Mouse (Mus musculus) urinary bladder, postnatal 25 days (tissue): ENCODE results near the gene Olfr1564.
"Not testable (repeated sequence)": the region's sequence is repeated elsewhere in the genome, so short reads cannot be mapped to it uniquely, and the experiment has no call there.

Experiments
- DNase-seq: peaks from one replicate; pipeline ENCODE4 v3.0.0; 2022; ENCODE audit warnings: low spot score

Gene Olfr1564

GRCm38 (mm10) chr17:33221590-33221989 is at the start of gene Olfr1564:
Gene Olfr1564, minus strand, starts transcription at chr17:33221690.
- no peak for DNase-seq

- no peak for DNase-seq
Observed at GRCm38 (mm10) chr17:33268907-33269306, 47.4 kb upstream of the Olfr1564 start.

DNA sequence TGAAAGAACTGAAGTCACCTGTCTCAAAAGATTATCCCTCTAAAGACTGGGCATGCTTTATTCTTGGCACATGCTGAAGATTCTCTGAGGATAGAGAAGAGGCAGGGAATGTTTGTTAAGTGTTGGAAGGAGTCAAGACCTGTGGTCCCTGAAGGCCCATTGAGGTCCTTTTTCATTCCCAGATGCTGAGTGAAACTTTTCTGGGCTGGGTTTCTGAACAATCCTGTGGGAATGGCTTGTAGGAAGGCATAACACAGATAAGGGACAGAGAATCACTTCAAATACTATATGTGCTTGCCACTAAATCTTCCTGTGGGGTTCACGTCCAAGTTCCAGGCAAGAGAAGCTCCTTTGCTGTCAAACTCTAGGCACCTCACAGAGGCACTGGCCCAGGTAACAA is 42.9 kb upstream of the Olfr1564 start, which contains the start of gene Olfr63:
Gene Olfr63 (plus strand): TSS at position 301 of the 400 bp plus-strand sequence.
- DNase-seq = no peak

GRCm38 (mm10) chr17:33255319-33255657 is 33.8 kb upstream of the Olfr1564 start:
- not testable (repeated sequence) for DNase-seq

DNA sequence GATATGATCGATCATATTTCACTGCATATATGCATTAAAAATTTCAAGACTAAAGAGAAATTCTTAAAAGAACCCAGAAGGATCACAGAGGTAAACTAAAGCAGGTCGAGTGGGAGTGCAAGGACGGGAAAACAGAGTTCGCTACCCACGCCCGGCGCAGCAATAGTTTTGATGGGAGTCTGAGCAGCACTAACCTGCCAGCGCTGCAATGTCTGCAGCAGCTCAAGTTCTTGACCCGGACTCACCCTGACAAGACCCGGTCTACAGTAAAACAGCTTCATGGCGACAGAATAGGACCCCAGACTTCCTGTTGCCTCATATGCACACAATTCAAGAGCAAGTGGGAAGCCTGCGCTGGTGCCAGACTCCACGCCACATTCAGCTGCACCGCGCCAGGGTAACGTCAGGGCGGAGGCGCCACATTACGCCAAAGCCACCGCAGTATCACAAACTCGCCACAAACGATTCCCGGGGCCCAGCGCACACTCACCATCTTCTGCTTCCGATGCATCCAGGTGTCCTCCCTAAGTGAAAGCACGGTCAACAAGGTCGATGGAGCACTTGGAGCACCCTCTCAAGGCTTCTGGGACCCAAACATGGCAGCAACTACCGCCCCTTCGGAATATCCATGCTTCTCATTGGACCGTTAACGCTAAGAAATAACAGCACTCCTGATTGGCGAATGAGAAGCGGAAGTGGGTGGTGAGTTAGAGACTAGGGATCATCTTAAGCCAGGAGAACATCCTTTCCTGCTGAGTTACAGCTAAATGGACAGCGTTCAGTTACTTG is 33.2 kb upstream of the Olfr1564 start, which contains the start of gene Zfp955a:
Gene Zfp955a (minus strand): TSS at position 616 of the 789 bp plus-strand sequence.
- not testable (repeated sequence) for DNase-seq

- not testable (repeated sequence) for DNase-seq
Observed at GRCm38 (mm10) chr17:33236646-33237045, 15.2 kb upstream of the Olfr1564 start.

DNA sequence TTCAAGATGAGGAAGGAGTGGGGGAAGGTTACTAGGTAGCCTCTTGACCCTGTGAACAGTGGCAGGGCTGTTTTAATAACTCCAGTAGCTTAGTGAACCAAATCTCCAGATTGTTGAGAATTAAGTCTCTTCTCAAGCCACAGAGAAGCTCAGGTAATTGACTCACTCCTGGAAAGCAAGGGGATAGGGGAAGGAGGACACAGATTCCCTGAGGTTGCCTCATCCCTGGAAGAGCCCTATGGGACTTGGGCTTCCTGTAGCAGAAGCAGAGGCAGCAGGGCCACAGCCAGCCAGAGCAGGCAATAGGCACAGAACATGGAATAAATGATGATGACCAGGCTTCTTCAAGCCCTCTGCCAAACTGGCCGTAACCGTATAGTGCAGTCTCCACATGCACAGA is 30.5 kb downstream of the Olfr1564 start, which contains the start of gene Olfr239:
Gene Olfr239 (plus strand): TSS at position 301 of the 400 bp plus-strand sequence.
- not testable (repeated sequence) for DNase-seq

DNA sequence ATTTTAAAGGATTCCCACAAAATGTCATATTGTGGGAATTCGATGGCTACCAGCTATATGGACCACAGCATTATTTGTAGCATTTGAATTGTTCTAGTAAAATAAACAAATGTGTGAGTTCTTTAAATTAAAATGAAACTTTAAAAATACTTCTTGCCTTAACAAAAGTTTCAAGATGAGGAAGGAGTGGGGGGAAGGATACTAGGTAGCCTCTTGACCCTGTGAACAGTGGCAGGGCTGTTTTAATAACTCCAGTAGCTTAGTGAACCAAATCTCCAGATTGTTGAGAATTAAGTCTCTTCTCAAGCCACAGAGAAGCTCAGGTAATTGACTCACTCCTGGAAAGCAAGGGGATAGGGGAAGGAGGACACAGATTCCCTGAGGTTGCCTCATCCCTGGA is 53.3 kb downstream of the Olfr1564 start, which contains the start of gene Olfr55:
Gene Olfr55 (plus strand): TSS at position 301 of the 400 bp plus-strand sequence.
- not testable (repeated sequence) for DNase-seq
